Mouse (Mus musculus) spleen, adult 18-20 months (tissue): ENCODE data around the gene Ofcc1.

Source experiments
- DNase-seq, 2 experiments: peaks; one replicate each; pipeline ENCODE4 v3.0.0; 2022; ENCODE audit warnings: mixed read lengths in 2 of 2

The Ofcc1 gene

DNA sequence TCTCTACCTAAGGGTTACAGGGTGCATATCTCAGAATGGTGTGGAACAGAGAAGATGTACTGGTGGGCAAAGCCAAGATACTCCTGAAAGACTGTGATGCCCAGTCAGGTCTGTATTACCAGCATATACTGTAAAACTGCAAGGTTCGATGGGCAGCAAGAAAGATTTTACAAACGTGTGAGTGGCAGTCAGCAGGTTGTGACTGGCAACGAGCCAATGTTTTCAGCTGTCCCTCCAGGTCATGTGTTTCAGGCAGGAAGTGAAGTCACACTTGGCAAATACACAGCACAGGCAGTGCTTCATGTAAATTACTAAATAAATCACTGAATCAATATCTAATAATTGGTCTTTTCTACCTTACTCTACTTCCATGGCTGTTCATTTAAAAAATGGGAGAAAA lies at the start of gene Ofcc1:
TSS of gene Ofcc1 (minus strand) at position 163 of the 400 bp plus-strand sequence.
- no peak for DNase-seq

DNA sequence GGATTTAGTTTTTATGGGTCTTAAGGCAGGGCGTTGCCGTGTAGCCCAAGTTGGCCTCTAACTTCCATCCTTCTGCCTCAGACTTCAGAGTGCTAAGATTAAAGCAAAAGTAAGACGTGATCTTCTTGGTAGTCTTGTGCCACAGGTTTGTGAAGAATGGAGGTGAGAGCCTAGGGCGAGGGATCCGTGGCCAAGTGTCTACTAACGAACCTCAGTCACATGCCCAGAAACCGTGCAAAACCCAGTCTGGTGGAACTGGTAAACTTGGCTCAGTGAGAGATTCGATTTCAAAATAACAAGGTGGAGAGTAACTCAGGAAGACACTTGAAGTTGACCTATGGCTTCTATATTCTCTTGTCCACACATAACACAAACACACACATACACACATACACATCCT lies 28.9 kb upstream of the Ofcc1 start:
- DNase-seq = no peak

DNA sequence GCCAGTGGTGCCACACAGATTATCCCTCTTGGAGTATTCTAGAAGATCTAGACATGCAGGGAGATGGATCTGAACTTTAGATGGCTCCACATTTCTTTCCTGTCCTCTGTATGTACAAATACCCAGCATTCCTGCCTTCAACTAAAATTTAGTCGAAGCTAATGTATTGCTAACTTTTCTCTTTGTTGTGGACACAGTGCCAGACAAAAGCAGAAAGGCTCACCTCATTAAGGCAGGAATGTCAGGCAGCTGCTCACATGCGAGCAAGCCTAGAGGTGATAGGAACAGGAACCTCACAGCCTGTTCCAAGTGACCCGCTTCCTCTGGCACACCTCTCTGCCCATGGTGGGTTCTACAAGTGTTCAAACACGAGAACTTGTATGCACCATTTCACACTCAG lies 26.2 kb upstream of the Ofcc1 start:
- no peak for DNase-seq

DNA sequence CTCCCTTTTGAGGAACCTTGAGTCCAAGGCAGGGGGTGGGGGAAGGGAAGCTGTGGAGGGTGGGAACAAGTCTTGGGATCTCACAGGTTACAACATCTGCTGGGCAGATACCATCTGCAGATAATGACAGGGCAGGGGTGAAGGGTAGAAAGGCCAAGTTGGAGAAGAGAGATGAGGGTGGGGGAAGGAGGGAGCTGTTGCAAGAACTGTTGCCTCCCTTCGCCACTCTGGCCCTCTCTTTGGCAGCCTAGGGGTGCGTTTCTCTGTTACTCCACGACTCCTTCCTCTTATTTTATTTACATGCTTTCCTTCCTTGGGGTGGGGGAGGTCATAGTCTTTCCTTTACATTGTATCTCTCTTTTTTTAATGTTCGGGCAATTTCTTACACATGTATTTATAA lies 23.7 kb upstream of the Ofcc1 start:
- no peak for DNase-seq

DNA sequence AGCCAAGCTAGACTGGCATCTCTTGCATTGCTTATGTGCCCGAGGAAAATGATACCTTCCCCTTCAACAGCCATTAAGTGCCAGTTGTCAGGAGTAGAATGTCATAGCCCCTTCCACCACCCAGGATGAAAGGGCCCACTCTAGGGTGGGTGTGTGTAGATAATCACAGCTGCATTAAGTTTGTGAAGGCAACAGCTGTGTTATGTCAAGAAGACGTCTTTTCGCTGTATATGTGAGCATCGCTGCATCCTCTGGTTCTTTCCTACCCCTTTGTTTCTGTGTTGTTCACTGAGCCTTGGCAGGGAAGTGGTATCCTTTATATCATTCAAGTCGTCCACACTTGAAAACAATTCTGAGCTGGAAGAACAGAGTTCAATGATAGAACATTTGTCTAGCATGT lies 15.5 kb upstream of the Ofcc1 start:
- no peak for DNase-seq

DNA sequence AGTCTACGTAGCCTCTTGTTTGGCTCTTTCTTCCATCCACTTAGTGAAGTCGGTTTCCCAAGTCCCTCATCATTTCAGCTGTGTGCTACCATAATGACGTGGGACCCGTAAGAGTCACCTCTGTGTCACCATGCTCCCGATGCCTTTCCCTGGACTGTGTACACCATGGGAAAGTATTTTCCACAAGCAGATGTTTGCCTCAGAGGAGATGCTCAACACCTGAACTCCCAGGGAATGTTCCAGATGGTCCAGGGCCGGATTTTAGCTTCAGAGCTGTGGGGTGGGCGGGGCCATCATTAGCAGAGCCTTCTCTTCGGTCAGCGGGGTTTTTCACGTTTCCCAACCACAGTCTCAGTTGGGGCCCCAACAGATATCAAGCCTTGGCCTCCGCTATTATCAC lies 5.5 kb upstream of the Ofcc1 start:
- DNase-seq = no peak

DNA sequence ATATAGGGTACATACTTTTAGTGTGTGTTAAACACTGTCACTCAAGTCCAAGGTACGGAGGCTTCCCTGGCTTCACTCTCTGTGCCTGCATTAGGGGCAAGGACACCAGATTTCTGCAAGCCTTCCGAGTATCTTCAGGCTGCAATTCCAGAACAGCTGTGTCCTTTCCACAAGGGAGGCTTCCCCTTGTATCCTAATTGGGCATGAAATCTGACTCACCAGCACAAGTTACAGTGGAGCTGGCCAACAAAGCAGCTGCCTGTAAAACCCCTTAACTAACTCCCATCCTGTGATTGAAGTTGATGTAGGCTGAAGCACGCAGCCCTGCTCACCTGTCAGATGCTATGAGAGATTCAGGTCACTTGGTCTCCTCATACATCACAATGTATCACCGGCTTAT lies 3.6 kb upstream of the Ofcc1 start:
- DNase-seq = no peak

DNA sequence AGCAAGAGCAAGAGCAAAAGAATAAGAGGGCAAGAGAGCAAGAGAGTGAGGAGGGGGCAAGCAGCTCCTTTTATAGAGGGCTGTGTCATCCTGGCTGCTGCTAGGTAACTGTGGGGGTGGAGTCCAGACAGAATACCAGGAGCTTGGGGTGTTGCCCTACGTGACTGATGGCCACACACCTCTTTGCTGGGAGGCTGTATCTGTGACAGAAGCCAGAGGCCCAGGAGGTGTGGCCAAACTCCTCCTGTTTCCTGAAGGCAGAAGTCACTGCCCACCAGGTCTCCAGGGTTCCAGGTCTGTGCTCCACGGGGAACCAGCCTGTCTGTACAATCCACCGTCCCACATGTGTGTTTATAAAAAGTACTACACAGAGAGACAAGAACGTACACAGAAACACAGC lies 558 bp downstream of the Ofcc1 start:
- no peak for DNase-seq

DNA sequence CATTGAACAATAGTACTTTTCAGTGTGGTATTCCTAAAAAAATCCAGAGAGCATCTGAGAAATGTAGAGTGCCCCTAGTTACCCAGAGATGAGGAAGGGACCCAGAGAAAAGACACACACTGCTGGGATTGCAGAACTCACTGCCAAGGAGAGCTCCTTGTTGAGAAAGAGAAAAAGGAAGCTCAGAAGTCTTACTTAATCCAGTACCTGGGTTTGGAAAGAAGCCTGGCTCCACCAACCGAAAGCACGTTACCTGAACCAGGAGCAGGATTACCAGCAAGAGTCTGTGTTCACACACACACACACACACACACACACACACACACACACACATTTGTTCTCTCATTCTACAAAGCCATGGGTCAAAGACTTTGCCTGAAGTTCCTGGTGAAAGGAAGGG lies 14.2 kb downstream of the Ofcc1 start:
- DNase-seq = no peak

DNA sequence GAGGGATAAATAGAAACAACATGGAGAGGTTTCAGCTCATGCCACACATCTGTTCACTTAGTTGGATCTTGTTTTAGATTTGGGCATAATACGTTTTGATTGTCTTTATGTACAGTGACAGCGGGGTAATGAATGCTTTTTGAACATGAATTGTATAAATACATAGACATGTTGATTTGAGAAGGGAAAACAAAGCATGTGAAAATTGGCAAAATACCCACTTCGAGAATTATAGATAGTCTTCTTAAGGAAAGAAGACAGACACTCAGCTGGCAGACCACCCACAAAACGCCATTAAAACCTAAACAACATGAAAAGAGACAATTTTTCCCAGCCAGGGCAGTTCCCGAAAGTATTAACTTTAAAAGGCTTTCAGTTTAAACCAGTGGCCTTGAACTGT lies 37.9 kb downstream of the Ofcc1 start:
- DNase-seq = no peak

DNA sequence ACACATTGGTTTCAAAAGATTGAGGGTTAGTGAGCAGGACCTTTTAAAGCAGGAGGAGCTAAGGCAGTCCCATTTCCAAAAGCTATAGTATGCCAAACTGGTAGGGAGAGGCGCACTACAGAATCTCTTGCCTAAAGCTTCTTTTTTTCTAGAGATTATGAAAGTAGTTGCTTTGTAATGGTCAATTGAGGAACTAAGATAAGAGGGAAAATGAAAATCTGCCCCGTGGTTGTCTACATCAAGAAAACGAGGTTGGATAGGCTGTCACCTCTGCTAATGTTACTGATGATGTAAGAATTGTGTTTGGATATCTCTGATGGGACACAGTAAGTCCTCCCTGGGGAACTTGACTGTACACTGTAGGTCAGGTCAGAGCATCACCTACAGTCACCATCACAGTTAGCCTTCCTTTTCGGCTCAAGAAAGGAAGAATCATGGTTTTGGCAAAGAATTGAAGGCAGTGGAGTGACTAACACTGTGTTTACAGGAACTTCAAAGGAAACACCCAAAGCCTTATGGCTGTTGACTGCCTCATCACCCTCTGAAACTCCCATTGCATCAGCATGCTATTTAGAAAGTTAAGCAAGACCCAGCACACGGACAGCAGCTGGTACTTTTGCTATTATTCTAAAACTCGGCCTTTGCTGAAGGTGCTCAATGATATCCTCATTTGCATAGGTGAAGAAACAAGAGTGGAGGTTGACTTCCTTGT lies 40.3 kb downstream of the Ofcc1 start:
- no peak for DNase-seq

DNA sequence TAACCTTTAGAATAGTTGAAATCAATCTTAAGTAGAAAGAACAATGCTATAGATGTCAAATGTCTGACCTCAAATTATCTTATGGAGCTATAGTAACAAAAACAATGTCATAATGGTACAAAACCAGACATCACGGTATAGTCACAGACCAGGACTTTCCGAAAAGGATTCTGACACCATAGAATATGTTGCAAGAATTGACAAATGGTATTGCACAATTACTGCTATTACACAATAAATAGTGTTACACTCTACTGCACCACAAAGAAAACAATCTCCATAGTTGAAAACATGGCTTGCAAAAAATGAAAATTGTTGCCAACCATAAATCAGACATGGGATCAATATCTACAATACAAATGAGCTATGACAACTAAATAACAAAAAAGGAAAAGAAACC lies 43.5 kb downstream of the Ofcc1 start:
- no peak for DNase-seq

DNA sequence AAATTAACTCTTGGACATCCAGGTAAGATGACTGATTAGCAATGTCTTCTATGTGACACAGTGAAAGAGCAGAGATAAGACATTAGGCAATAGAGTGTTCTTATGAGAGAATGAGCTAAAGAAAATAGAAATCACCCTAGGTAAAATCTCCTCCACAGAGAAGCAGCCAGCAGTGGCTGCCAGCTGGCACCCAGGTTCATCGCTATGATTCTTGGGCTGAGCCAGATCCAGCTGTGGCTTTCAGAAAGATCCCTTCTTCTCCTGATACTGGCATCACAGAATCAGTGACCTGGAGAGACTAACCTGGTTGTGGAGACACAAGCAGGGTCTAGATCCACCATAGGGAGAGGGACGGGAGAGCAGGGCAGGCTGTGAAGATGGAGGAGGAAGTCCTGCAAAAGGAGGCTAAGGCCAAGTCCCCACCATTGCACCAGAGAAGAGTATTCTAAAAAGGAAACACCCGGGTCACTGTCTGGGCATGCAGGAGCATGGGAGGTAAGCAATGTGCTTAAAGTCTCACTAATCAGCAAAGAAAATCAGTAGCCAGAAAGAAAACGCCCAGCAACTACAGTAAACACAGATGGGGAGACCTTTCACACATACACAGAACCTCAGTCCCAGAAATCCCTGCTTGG lies 46.0 kb downstream of the Ofcc1 start:
- DNase-seq = no peak

DNA sequence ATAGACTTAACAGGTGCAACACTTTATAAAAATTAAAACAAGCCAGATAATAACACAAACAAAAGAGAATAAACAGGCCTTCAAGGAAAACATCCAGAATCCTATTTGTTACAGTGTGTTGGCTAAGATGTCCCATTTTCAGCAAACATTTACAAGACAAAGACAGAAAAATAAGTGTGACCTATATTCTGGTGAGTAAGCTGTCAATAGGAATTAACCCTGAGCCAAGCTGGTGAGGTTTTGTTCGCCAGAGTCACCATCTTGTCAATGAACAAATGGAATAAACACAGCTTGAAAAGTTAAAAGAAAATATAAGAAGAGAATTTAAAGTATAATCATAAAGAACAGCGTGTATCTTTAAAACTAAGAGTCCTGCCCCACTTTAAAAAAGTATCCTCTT lies 68.4 kb downstream of the Ofcc1 start:
- no peak for DNase-seq

DNA sequence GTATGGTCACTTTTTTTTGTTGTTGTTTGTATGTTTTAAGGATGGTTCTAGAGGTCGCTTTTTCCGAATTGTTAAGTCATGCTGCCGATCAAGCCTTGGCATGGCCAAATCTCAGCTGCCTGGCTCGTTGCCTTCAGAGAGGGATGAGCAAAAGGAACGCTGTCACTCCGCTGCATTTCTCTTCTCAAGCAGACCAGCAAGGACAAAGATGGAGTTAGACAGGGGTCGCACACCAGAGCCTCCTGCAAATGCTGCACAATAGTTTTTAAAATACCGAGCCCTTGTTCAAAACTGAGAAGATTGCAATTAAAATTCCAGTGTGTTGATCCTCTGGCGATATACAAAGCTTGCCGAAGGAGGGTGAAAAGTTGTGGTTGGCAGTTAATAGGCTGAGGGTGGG lies 70.4 kb downstream of the Ofcc1 start:
- no peak for DNase-seq

DNA sequence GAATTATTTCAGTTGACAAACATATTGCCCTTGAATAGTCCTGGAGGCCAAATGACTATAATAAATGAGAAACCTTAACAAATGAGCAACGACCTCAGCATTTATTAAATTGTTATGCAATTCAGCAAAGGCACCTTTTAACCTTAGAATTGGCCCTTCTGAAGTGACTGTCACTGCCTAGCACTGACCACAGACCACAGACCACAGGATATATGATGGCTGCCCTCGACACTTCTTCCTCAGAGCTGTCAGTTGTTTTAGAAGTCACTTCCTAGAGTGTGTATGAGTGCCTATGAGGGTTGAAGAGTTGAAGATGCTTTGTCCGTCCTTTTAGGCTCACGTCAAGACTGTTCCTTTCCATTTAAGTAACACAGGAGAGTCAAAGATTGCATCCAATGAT lies 72.6 kb downstream of the Ofcc1 start:
- no peak for DNase-seq

DNA sequence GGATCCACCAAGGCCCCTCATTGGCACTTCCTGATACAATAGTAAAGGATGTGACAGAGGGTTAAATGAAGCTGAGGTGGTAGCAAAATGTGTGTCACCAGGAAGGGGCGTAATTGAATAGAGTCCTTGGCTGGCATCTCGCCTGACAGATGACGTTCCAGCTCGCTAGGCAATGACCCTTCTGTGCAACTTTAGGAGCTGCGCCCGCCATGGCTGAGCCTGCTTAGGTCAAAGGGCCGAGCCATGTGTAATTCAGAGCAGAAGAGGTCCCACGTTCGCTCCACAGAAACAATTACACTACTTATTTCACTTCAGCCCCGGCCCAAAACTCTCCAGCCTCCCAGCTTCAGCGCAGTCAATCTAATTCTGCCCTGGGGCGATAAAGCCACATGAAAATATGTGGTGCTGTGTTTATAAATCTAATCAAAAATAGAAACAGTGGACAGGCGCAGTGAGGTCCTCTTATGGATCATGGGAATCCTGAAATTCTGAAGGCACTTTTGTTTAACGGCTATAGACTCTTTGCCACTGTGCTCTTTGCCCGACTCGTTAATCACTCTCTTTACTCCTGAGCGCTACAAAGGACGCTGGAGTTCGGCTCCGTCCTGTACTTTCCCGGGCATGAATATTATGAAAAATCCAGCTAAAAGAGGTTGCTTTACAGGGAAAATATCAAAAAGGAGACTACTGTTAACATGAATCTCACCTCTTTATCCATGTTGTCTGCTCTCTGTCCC lies 73.8 kb downstream of the Ofcc1 start:
- DNase-seq = no peak

DNA sequence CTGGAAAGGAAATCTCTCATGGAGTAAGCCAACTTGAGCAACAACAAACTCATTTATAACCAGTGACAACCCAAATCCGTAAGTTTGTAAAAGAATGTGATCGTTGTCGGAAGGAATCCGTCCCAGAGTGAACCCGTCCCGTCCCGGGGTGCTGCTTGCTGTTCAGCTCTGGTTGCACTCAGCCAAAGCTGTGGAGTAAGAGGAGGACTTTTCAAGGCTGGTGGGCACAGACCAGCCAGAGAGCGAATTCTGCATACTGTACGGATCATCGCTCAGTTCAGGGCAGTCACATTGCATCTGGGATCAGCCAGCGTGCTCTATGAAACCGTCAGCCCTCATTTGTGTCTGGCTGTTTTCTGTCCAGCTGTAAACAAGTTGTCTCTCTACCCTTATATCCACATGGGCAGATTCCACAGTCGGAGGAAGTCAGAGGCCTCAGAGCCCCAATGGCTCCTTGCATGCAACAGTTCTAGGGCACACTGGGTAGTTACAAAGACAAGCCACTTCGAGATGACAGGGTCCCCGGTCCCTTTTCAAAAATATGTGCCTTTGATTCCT lies 75.9 kb downstream of the Ofcc1 start:
- no peak for DNase-seq

DNA sequence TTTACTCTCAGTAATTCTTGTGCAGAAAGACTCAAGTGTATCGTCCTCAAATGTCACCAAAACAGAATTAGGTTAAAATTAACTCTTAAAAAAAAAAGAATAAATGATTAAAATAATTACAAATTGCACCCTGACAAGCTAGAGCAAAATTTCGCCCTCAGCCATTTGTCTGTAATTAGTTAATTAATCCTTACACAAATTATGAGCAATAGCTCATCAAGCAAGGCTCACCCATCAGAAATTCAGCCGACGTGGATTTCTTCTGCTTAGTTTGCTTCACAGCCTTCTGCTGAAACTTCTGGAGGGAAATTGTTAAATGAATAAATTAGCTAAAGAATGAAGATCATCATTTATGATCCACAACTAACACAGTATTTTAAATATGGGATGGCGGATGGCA lies 80.6 kb downstream of the Ofcc1 start:
- no peak for DNase-seq

DNA sequence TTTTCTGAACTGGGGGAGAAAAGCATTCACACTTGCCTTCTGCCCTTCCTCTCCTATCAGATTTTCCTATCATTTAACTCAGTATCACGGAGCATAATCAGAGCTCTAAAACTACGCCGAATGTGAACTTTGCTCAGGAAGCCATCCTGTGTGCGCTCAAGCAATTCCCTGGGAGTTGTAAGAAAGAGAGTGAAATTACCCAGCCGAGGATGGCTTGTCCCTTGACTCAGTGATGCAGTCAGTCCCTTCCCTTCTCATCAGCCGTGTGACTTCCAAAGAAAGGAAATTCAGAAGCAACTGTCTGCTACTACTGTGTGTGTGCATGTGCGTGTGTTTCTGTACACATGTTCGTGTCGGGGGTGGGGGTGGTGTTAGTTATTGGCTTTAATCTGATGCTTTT lies 93.7 kb downstream of the Ofcc1 start:
- DNase-seq = no peak

DNA sequence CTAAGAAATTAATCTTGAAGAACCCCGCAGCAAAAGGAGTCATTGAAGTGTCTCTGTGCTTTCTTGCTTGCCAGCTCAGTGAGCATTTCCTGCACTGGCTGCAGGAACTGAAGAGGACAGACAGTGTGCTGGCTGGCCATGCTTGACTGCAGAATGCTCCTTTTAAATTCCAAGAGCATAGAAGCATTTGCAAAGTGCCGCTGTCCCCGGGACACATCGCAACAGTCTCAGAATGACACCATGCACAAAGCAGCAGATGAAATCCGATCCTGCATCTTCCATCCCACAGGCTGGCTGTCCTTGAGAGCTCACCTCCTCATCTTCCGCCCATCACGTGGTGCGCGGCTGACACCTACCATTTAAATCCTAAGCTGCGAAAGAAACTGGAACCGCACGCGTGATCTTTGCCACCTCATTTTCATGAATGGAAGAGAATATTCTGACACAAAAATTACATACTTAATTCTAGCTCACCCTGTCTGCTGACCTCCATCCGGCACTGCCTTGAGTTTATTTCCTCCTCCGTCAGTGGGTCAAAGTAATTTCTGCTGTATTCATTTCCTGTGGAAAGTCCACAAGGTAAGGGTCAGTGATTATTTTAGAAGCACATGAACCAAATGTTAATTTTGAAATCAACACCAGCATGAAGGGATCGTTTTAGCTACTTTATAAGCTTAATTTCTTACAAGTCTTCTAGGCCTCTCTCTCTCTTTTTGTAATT lies 98.0 kb downstream of the Ofcc1 start:
- no peak for DNase-seq

DNA sequence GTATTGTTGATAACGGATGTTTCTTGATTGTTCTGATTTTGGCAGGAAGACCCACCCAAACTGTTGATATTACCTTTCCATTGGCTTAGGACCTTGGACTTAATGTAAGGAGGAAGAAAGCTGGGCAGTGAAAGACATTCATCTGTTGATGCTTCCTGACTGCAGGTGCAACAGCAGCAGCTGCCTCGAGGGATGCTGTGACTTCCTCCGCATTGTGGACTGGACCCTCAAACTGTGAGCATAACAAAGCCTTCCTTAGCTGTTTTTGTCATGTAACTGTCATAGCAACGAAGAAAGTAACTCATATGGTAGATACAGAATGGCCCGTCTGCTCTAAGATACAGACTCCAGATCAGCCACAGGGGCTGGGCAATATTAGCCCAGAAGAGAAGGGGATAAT lies 102.5 kb downstream of the Ofcc1 start:
- no peak for DNase-seq

DNA sequence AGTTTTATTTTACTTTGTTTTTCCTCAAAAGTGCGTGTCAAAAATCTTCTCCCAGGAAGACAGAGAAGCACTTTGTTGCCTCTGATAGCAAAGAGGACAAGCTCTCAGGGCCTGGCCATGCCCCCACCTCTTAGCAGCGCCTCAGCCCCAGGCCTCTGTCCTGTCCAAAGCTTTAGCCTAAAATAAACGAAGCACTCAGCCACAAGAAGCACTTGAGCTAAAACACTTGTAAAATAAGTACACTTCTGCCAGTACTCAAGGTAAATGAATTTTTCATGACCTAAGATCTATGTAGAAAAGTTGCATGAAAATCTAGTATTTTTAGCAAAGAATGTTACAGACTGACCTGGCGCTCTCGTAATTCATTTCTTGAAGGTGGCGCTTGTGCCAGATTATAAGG lies 117.4 kb downstream of the Ofcc1 start:
- DNase-seq = no peak
